Mouse (Mus musculus) liver, embryonic 15.5 days (tissue): ENCODE measurements at regions not wholly inside any gene's neighbourhood (a gene's known extent, or its start where the extent isn't known, plus 50 kb on each side); places are given as distances from the start of the nearest gene placed in this dataset.

Source experiments
- ATAC-seq: fragments of 200-750 bp; cut with Nextera tagmentation; 2 replicates; pipeline ENCODE4 v1.8.0; 2017; ENCODE audit warnings: moderate number of reproducible peaks, mild to moderate bottlenecking, moderate library complexity; ENCODE audit not compliant: insufficient read depth
- H3K27ac ChIP-seq: fragments of 300-500 bp; sonication (generic); replicated peaks from 2 replicates; pipeline ENCODE4 v1.5.1; 2015; ENCODE audit warnings: mild to moderate bottlenecking, inconsistent platforms
- H3K27me3 ChIP-seq: fragments of 300-500 bp; sonication (generic); 2 replicates; pipeline ENCODE4 v1.6.1; 2015; ENCODE audit warnings: mild to moderate bottlenecking, inconsistent platforms
- H3K36me3 ChIP-seq: fragments of 300-500 bp; sonication (generic); replicated peaks from 2 replicates; pipeline ENCODE4 v1.6.1; 2015; ENCODE audit warnings: moderate library complexity, mild to moderate bottlenecking, inconsistent platforms
- H3K4me1 ChIP-seq: fragments of 300-500 bp; sonication (generic); replicated peaks from 2 replicates; pipeline ENCODE4 v1.6.1; 2015; ENCODE audit warnings: inconsistent platforms
- H3K4me2 ChIP-seq: fragments of 300-500 bp; sonication (generic); 2 replicates; pipeline ENCODE4 v1.6.1; 2015; ENCODE audit warnings: moderate library complexity, mild to moderate bottlenecking, inconsistent platforms
- H3K4me3 ChIP-seq: fragments of 300-500 bp; sonication (generic); replicated peaks from 2 replicates; pipeline ENCODE4 v1.5.1; 2015; ENCODE audit warnings: mild to moderate bottlenecking, inconsistent platforms
- H3K9ac ChIP-seq: fragments of 300-500 bp; sonication (generic); 2 replicates; pipeline ENCODE4 v1.6.1; 2015; ENCODE audit warnings: moderate library complexity, mild to moderate bottlenecking, inconsistent platforms
- H3K9me3 ChIP-seq: fragments of 300-500 bp; sonication (generic); replicated peaks from 2 replicates; pipeline ENCODE4 v1.6.1; 2016; ENCODE audit warnings: inconsistent platforms
- WGBS: fragments of 180-500 bp; shearing (Covaris S2); methylation state at CpG from one replicate; pipeline ENCODE4 v1.1.7; 2015; ENCODE audit warnings: mixed read lengths; ENCODE audit not compliant: insufficient replicate concordance; 5-methylcytosine and 5-hydroxymethylcytosine counted together

DNA sequence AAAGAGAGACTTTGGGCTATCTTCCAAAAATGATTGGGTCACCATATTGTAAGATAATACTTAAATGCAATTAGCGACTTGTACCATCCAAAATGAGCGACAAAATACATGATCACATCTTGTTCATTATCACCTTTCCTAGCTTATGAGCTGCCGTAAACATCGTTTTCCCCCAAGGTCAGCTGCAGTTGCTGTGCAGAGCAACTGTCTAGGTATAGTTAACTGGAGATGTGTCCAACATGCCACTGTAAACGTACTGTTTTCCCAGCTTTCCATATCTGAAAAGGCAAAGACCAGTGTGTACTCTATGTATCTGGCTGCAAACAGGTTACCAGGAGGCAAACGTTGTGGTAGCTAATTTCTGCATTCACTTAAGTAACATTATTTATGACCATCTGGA is 86.3 kb upstream of the Tab2 start:
- Histone ChIP-seq H3K4me3 (no peak overlapping the region), H3K9me3 (no peaks in the 10 kb centered on the region), H3K9ac (no peak overlapping the region), H3K27me3 (no peaks in the 10 kb centered on the region), H3K4me2 (no peak overlapping the region), H3K36me3 (no peaks in the 10 kb centered on the region), H3K27ac (no peak overlapping the region), H3K4me1 (peaks cover 3% of the 10 kb centered on the region)
- no peak for ATAC-seq
- 63% methylated on average over 6 of the region's 6 CpGs for WGBS

GRCm38 (mm10) chr10:8041790-8042189 is 85.8 kb upstream of the Tab2 start:
- no peak overlapping the region for H3K9ac ChIP-seq
- H3K27ac ChIP-seq = no peak overlapping the region
- H3K4me2 ChIP-seq = no peak overlapping the region
- no peaks in the 10 kb centered on the region for H3K36me3 ChIP-seq
- H3K9me3 ChIP-seq = no peaks in the 10 kb centered on the region
- no peak for ATAC-seq
- peaks cover 3% of the 10 kb centered on the region for H3K4me1 ChIP-seq
- 74% methylated on average over 8 of the region's 8 CpGs for WGBS
- no peak overlapping the region for H3K4me3 ChIP-seq
- H3K27me3 ChIP-seq = no peaks in the 10 kb centered on the region

DNA sequence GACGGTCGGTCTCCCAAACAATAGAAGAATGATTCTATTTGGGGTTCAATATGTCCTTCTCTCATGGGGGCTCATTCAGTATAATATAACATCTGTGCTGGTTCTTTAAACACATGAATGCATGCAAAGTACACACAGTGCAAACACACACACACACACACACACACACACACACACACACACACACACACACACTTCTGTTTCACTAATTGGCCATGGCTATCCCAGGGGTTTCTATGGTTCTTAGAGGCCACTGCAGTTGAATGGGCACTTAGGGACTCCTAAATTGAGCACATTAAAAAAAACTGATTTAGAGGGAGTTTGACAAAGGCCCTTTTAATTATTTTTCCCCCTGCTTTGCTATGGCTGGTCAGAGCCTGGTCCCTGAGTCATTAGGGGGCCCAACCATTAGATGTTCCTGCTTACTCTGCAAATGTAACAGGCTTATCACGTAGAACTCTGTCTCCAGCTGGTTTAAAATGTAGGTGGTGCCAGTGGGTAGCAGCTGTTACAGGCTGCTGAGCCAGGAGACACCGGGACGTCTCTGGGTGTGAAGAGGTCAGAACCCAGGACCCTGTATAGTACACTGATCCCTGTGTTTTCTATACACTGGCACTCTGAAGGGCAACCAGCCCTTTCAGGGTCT is 82.1 kb upstream of the Tab2 start:
- peak; percentile 56 for ATAC-seq
- no peaks in the 10 kb centered on the region for H3K36me3 ChIP-seq
- H3K27me3 ChIP-seq = no peaks in the 10 kb centered on the region
- H3K27ac ChIP-seq = no peak overlapping the region
- H3K9me3 ChIP-seq = no peaks in the 10 kb centered on the region
- 30% methylated on average over 5 of the region's 5 CpGs for WGBS
- no peak overlapping the region for H3K4me3 ChIP-seq
- H3K4me2 ChIP-seq = peak overlapping the region; percentile 4; the same call in 1 of the 2 replicates
- peaks cover 3% of the 10 kb centered on the region for H3K4me1 ChIP-seq
- no peak overlapping the region for H3K9ac ChIP-seq

- Histone ChIP-seq H3K4me2 (no peak overlapping the region), H3K9me3 (no peaks in the 10 kb centered on the region), H3K4me1 (peaks cover 3% of the 10 kb centered on the region), H3K27ac (no peak overlapping the region), H3K27me3 (no peaks in the 10 kb centered on the region), H3K4me3 (no peak overlapping the region), H3K36me3 (no peaks in the 10 kb centered on the region), H3K9ac (no peak overlapping the region)
- ATAC-seq = no peak
- WGBS = 68% methylated on average over 4 of the region's 4 CpGs
These were observed 80.3 kb upstream of the Tab2 start for GRCm38 (mm10) chr10:8036293-8036692.

DNA sequence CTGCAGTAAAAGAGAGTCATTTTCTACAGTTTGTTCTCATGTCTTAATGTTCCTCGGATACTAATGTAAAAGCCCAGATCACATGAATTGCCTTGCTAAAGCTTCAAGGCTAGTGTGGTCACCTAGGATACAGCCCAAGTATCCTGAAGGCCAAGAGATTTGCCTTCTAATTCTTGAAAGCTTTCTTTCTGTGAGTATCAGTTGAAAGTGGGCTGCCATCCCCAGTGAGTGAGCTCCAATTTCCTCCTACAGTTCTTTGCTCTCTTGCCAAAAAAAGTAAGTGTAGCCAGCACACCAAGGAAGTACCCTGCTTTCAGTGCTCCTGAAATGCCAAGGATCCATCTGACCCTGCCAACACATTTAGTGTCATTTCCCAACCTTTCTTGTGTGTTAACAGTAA is 79.3 kb upstream of the Tab2 start:
- no peak for ATAC-seq
- no peak overlapping the region for H3K9ac ChIP-seq
- 46% methylated on average over 1 of the region's 1 CpGs for WGBS
- no peak overlapping the region for H3K4me3 ChIP-seq
- H3K36me3 ChIP-seq = no peaks in the 10 kb centered on the region
- H3K4me1 ChIP-seq = peaks cover 3% of the 10 kb centered on the region
- H3K4me2 ChIP-seq = no peak overlapping the region
- no peaks in the 10 kb centered on the region for H3K9me3 ChIP-seq
- H3K27me3 ChIP-seq = no peaks in the 10 kb centered on the region
- no peak overlapping the region for H3K27ac ChIP-seq

GRCm38 (mm10) chr10:8032203-8032602 is 76.2 kb upstream of the Tab2 start:
- WGBS = 44% methylated on average over 1 of the region's 1 CpGs
- no peaks in the 10 kb centered on the region for H3K27me3 ChIP-seq
- H3K4me3 ChIP-seq = no peak overlapping the region
- H3K4me1 ChIP-seq = no peaks in the 10 kb centered on the region; the same call in 1 of the 2 replicates
- no peak overlapping the region for H3K4me2 ChIP-seq
- no peaks in the 10 kb centered on the region for H3K36me3 ChIP-seq
- no peaks in the 10 kb centered on the region for H3K9me3 ChIP-seq
- H3K9ac ChIP-seq = no peak overlapping the region
- no peak overlapping the region for H3K27ac ChIP-seq
- ATAC-seq = no peak

DNA sequence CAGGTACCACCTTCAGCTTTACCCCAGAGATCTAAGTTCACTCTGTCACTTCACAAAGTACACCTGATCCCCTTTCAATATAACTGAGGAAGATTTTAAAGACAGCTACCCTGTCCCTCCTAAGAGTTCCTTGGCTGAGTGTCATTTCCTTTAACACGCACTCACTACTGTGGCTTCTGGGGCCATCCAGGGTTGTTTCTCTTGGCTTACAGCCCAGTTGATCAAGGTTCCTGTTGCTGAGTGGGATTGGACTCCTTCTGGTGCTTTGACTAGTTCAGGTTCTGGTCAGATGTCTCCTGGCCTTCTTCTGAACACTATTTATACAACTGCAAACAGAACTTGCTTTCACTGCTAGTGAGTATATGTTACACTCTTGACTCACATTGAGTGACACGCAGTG is 72.8 kb upstream of the Tab2 start:
- Histone ChIP-seq H3K4me1 (no peaks in the 10 kb centered on the region), H3K9me3 (no peaks in the 10 kb centered on the region), H3K27me3 (no peaks in the 10 kb centered on the region), H3K9ac (no peak overlapping the region), H3K36me3 (no peaks in the 10 kb centered on the region), H3K4me3 (no peak overlapping the region), H3K27ac (no peak overlapping the region), H3K4me2 (no peak overlapping the region)
- WGBS = 41% methylated on average over 2 of the region's 2 CpGs
- ATAC-seq = no peak

DNA sequence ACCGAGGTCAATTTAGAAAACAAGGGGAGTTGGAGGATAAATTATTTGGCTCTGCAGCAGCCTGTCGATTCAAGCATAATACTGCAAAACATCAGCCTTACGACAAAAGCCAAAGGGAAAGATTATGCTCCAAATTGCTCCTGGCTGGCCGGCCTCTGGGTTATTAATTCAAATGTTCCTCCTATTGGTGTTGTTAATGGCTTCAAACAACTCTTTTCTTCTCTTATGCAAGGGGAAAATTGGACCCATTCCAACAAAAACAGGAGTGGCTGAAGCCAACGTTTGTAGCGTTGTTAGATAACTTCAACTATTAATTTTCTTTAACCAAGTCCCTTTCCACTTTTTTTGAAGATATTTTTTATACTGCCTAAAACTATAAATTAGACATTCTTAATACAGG is 71.0 kb upstream of the Tab2 start:
- H3K36me3 ChIP-seq = no peaks in the 10 kb centered on the region
- 57% methylated on average over 6 of the region's 6 CpGs for WGBS
- no peaks in the 10 kb centered on the region for H3K4me1 ChIP-seq
- no peaks in the 10 kb centered on the region for H3K9me3 ChIP-seq
- H3K27me3 ChIP-seq = no peaks in the 10 kb centered on the region
- H3K27ac ChIP-seq = no peak overlapping the region
- ATAC-seq = no peak
- no peak overlapping the region for H3K4me3 ChIP-seq
- H3K4me2 ChIP-seq = no peak overlapping the region
- no peak overlapping the region for H3K9ac ChIP-seq

DNA sequence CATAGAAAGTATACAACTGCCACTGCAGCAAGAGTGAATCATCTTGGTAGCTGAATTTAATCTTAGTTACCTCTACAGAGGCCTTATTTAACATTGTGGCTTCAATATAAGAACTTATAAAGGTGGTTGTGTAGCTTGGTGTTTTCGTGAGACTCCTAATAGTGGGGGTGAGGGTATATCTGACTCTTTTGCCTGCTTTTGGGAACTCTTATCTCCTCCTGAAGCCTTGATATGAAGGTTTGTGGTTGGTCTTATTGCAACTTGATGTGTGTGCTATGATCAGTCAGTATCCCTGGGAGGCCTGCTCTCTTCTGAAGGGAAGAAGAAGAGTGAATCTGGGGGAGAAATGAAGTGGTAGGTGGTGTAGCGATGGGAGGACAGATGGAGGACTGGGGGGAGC is 67.7 kb upstream of the Tab2 start:
- no peak overlapping the region for H3K4me3 ChIP-seq
- peaks cover 12% of the 10 kb centered on the region for H3K4me1 ChIP-seq
- H3K27ac ChIP-seq = no peak overlapping the region
- WGBS = 38% methylated on average over 2 of the region's 2 CpGs
- H3K36me3 ChIP-seq = no peaks in the 10 kb centered on the region
- no peak overlapping the region for H3K4me2 ChIP-seq
- no peak for ATAC-seq
- no peaks in the 10 kb centered on the region for H3K27me3 ChIP-seq
- H3K9ac ChIP-seq = no peak overlapping the region
- no peaks in the 10 kb centered on the region for H3K9me3 ChIP-seq

GRCm38 (mm10) chr10:8021971-8022370 is 65.9 kb upstream of the Tab2 start:
- 64% methylated on average over 1 of the region's 1 CpGs for WGBS
- Histone ChIP-seq H3K4me2 (no peak overlapping the region), H3K9ac (no peak overlapping the region), H3K4me3 (no peak overlapping the region), H3K36me3 (no peaks in the 10 kb centered on the region), H3K27me3 (no peaks in the 10 kb centered on the region), H3K27ac (no peak overlapping the region), H3K4me1 (peaks cover 12% of the 10 kb centered on the region), H3K9me3 (no peaks in the 10 kb centered on the region)
- ATAC-seq = no peak

DNA sequence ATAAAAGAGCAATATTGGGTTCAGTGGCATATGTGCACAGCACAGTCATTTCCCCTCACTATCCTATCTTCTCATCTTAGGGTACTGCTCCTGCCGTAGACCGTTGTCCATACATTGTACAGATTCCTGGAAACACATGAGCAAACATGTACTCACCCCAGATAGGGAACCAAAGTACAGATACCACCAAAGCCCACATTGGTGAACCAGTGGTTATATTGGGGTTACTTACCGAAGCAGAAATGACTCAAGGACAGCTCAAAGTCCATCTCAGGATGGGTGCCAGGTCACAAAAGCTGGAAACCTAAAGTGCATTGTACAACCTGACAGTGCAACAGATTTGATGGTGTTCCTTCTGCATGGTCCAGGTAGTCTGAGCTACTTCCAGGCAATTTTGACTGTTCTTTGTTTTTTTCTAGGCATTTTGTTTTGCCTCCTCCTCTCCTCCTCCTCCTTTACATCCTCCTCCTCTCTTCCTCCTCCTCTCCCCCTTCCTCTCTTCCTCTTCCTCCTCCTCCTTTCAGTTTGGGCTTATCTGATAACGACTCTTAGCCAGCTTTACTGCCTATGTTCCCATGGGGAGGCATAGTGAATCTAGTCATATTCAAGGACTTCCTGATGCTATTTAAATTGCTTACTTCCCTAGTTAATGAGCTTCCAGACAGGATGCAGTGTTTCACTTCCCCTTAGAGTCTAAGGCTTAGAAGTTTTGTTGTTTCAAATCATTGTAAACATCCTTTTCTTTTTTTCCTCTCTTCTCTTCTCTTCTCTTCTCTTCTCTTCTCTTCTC is 65.1 kb upstream of the Tab2 start:
- Histone ChIP-seq H3K4me3 (no peak overlapping the region), H3K4me2 (no peak overlapping the region; the same call in 1 of the 2 replicates), H3K36me3 (no peaks in the 10 kb centered on the region), H3K27me3 (no peaks in the 10 kb centered on the region), H3K9ac (no peak overlapping the region), H3K9me3 (no peaks in the 10 kb centered on the region), H3K27ac (no peak overlapping the region), H3K4me1 (peaks cover 12% of the 10 kb centered on the region)
- WGBS = 4% methylated on average over 4 of the region's 4 CpGs
- peak; percentile 28; the same call in 1 of the 2 replicates for ATAC-seq
